Mouse (Mus musculus) kidney, postnatal 4 days (tissue): Measurements from ENCODE around the gene Rreb1.

Experiments
- DNase-seq, 2 experiments: peaks; one replicate each; pipeline ENCODE4 v3.0.0; 2021; ENCODE audit warnings: mixed read lengths in 2 of 2

The Rreb1 gene

GRCm38 (mm10) chr13:37919711-37920277, 141.6 kb downstream of the Rreb1 start:
- no peak for DNase-seq

GRCm38 (mm10) chr13:37920727-37921126, 142.5 kb downstream of the Rreb1 start:
- DNase-seq, result no peak

GRCm38 (mm10) chr13:37923091-37923490, 144.9 kb downstream of the Rreb1 start:
- DNase-seq, result no peak

GRCm38 (mm10) chr13:37923643-37924460, 145.7 kb downstream of the Rreb1 start:
- no peak for DNase-seq

- no peak for DNase-seq
Measured at GRCm38 (mm10) chr13:37924461-37924948, 146.3 kb downstream of the Rreb1 start.

- no peak for DNase-seq
Measured at GRCm38 (mm10) chr13:37926394-37926793, 148.2 kb downstream of the Rreb1 start.

GRCm38 (mm10) chr13:37929532-37929931, 151.3 kb downstream of the Rreb1 start:
- peak in 1 of 2 experiments; percentile 1 for DNase-seq

- DNase-seq, result peak in 1 of 2 experiments; percentile 16
Measured at GRCm38 (mm10) chr13:37930091-37930490, 151.9 kb downstream of the Rreb1 start.

GRCm38 (mm10) chr13:37930621-37931020, 152.4 kb downstream of the Rreb1 start:
- peak in 1 of 2 experiments; percentile 1 for DNase-seq

- DNase-seq, result peak in 1 of 2 experiments; percentile 37
Measured at GRCm38 (mm10) chr13:37931210-37931922, 153.2 kb downstream of the Rreb1 start.

- no peak for DNase-seq
Measured at GRCm38 (mm10) chr13:37934075-37934474, 155.9 kb downstream of the Rreb1 start.

- peak in 1 of 2 experiments; percentile 1 for DNase-seq
Measured at GRCm38 (mm10) chr13:37934920-37935319, 156.7 kb downstream of the Rreb1 start.

- peak in 1 of 2 experiments; percentile 0 for DNase-seq
Measured at GRCm38 (mm10) chr13:37936351-37936750, 158.2 kb downstream of the Rreb1 start.

- DNase-seq, result peak in 1 of 2 experiments; percentile 2
Measured at GRCm38 (mm10) chr13:37940167-37940566, 162.0 kb downstream of the Rreb1 start.

- DNase-seq, result no peak
Measured at GRCm38 (mm10) chr13:37940649-37941048, 162.4 kb downstream of the Rreb1 start.

- DNase-seq, result no peak
Measured at GRCm38 (mm10) chr13:37941138-37941645, 163.0 kb downstream of the Rreb1 start.

GRCm38 (mm10) chr13:37941950-37942886, 164.0 kb downstream of the Rreb1 start:
- peak; percentile 56 to 62 for DNase-seq

- peak; percentile 48 to 65 for DNase-seq
Measured at GRCm38 (mm10) chr13:37942887-37943331, 164.7 kb downstream of the Rreb1 start.

GRCm38 (mm10) chr13:37943466-37943865, 165.3 kb downstream of the Rreb1 start:
- DNase-seq, result no peak

GRCm38 (mm10) chr13:37944306-37944705, 166.1 kb downstream of the Rreb1 start:
- DNase-seq, result peak in 1 of 2 experiments; percentile 63

GRCm38 (mm10) chr13:37945392-37945791, 167.2 kb downstream of the Rreb1 start:
- no peak for DNase-seq

- DNase-seq, result peak; percentile 95
Measured at GRCm38 (mm10) chr13:37946734-37947133, 168.5 kb downstream of the Rreb1 start.
